Mouse (Mus musculus): Measurements from ENCODE around the gene Gm20909. TPM values are rescaled to one million over a fixed set of nuclear protein-coding genes. Genes with fewer than 3 reads are reported as not detected.

Gene Gm20909
- total RNA-seq (2023): not detected

GRCm38 (mm10) chrY:21164270-21164669, at the start of gene Gm20909:
TSS of gene Gm20909 (plus strand) at chrY:21164570.

Other genes with a start within 250 kb of the Gm20909 start
- not detected for gene Gm29866, start 170.9 kb upstream of the Gm20909 start, total RNA-seq (2023)
- not detected for gene Gm20865, start 77.0 kb downstream of the Gm20909 start, total RNA-seq (2023)